In the genomic region with DNA sequence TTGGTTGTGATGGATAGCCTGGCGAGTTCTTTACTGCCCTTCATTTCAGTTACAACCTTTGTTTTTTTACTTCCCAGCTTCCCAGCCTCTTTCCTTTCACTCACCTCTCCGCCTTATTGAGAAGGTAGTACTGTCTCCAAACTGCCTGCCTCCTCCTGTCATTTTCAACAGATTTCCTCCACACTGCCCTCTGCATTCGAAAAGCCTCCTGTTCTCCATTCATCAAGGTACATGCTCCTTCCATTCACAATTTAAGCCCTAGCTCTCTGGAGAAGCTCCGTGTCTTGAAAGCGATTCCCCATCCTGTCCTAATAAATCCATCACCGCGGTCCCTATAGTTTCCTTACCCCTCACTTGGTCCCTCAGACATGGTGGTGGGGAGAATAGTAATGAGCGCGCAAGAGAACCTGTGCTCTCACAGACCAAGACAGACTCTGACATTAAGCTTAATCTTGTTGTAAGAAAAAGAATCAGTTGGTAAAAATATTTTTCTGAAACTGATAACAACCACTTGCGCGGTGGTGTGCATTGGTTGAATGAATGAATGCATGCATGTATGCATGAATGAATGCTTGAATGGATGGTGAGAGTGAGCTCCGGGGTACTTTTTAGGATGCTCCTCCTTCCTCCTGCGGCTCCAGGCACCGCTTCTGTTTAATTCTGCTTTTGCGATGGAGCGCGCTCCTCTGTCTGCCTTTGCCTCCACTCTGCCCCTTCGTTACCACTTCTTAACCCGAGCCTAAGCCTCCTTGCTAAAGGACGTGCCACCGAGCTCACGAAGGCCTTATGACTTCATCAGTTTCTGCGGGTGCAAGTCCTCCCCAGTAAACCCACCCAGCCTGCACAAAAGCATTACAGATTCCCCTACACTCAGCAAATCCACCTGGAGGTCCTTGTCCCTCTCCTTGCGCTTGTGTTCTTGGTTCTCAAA, we compare ENCODE assay signal across 8 mouse cellular contexts. TPM values are rescaled to one million over a fixed set of nuclear protein-coding genes. Genes with fewer than 3 reads are reported as not detected.
DNase-seq lines count a peak whose midpoint lies in the region; ATAC-seq and TF ChIP-seq lines count a peak whose summit lies in the region.

No protein-coding gene starts in this region.

- H3K4me2 ChIP-seq in kidney, postnatal 0 days (ENCODE audit: low read length): peak overlapping the region; percentile 67
- H3K4me2 ChIP-seq in hindbrain, embryonic 12.5 days (replicated peaks): peak overlapping the region; percentile 90
- H3K4me2 ChIP-seq in midbrain, embryonic 13.5 days (replicated peaks): peak overlapping the region; percentile 83

- ATAC-seq in kidney, postnatal 0 days (replicated peaks; ENCODE audit: low FRiP score, low read depth): no peak
- ATAC-seq in hindbrain, embryonic 12.5 days (ENCODE audit: low FRiP score): peak; percentile 45; the same call in 1 of the 2 replicates
- ATAC-seq in midbrain, embryonic 13.5 days: peak; percentile 71
- no peak for ATAC-seq in megakaryocyte progenitor cell, adult 5-6 weeks (replicated peaks; ENCODE audit: poor library complexity)

- peak; percentile 3 for DNase-seq in kidney, postnatal 0 days (ENCODE audit: low spot score)
- DNase-seq in kidney, adult 18-20 months: no peak
- peak; percentile 44 for DNase-seq in embryonic facial prominence, embryonic 10.5 days (ENCODE audit: low spot score)
- no peak for DNase-seq in MN1 (ENCODE audit: low spot score)
- no peak for DNase-seq in kidney, postnatal 36 days

- H3K9ac ChIP-seq in kidney, postnatal 0 days (ENCODE audit: low read depth, low read length): no peak overlapping the region
- peak overlapping the region; percentile 47 for H3K9ac ChIP-seq in hindbrain, embryonic 12.5 days
- peak overlapping the region; percentile 56 for H3K9ac ChIP-seq in midbrain, embryonic 13.5 days (replicated peaks)

- no peak for TF ChIP-seq CTCF in kidney, postnatal 0 days (IDR thresholded peaks at IDR 0.05; ENCODE audit: low read depth)

- 4% methylated on average over 24 of the region's 24 CpGs for WGBS in kidney, postnatal 0 days
- WGBS in embryonic facial prominence, embryonic 10.5 days: 5% methylated on average over 24 of the region's 24 CpGs
- WGBS in hindbrain, embryonic 12.5 days: 4% methylated on average over 24 of the region's 24 CpGs
- 4% methylated on average over 24 of the region's 24 CpGs for WGBS in midbrain, embryonic 13.5 days

- no peaks in the 10 kb centered on the region for H3K9me3 ChIP-seq in kidney, postnatal 0 days (replicated peaks; ENCODE audit: low read length)
- H3K9me3 ChIP-seq in embryonic facial prominence, embryonic 10.5 days: no peaks in the 10 kb centered on the region
- no peaks in the 10 kb centered on the region for H3K9me3 ChIP-seq in hindbrain, embryonic 12.5 days (replicated peaks)
- no peaks in the 10 kb centered on the region for H3K9me3 ChIP-seq in midbrain, embryonic 13.5 days

- no peaks in the 10 kb centered on the region; the same call in 1 of the 2 replicates for H3K27me3 ChIP-seq in kidney, postnatal 0 days (ENCODE audit: insufficient read depth, low read length)
- H3K27me3 ChIP-seq in embryonic facial prominence, embryonic 10.5 days (replicated peaks; ENCODE audit: low read depth, poor library complexity, severe bottlenecking): peaks cover 47% of the 10 kb centered on the region
- peaks cover 27% of the 10 kb centered on the region for H3K27me3 ChIP-seq in hindbrain, embryonic 12.5 days
- H3K27me3 ChIP-seq in midbrain, embryonic 13.5 days: peaks cover 14% of the 10 kb centered on the region

- H3K4me1 ChIP-seq in kidney, postnatal 0 days (replicated peaks; ENCODE audit: insufficient read depth, low read length): peaks cover 6% of the 10 kb centered on the region; the same call in 1 of the 2 replicates
- H3K4me1 ChIP-seq in embryonic facial prominence, embryonic 10.5 days: peaks cover 13% of the 10 kb centered on the region
- peaks cover 13% of the 10 kb centered on the region for H3K4me1 ChIP-seq in hindbrain, embryonic 12.5 days
- peaks cover 15% of the 10 kb centered on the region for H3K4me1 ChIP-seq in midbrain, embryonic 13.5 days (replicated peaks)

- no peaks in the 10 kb centered on the region for H3K36me3 ChIP-seq in kidney, postnatal 0 days (ENCODE audit: insufficient read depth, low read length)
- H3K36me3 ChIP-seq in embryonic facial prominence, embryonic 10.5 days (replicated peaks): no peaks in the 10 kb centered on the region
- no peaks in the 10 kb centered on the region for H3K36me3 ChIP-seq in hindbrain, embryonic 12.5 days
- H3K36me3 ChIP-seq in midbrain, embryonic 13.5 days: no peaks in the 10 kb centered on the region

- no peak overlapping the region for H3K27ac ChIP-seq in kidney, postnatal 0 days
- H3K27ac ChIP-seq in embryonic facial prominence, embryonic 10.5 days (replicated peaks): no peak overlapping the region
- no peak overlapping the region for H3K27ac ChIP-seq in hindbrain, embryonic 12.5 days
- H3K27ac ChIP-seq in midbrain, embryonic 13.5 days: no peak overlapping the region

- H3K4me3 ChIP-seq in kidney, postnatal 0 days (replicated peaks; ENCODE audit: low read depth, low read length): peak overlapping the region; percentile 32
- peak overlapping the region; percentile 62 for H3K4me3 ChIP-seq in embryonic facial prominence, embryonic 10.5 days
- H3K4me3 ChIP-seq in hindbrain, embryonic 12.5 days: peak overlapping the region; percentile 46
- H3K4me3 ChIP-seq in midbrain, embryonic 13.5 days (replicated peaks): peak overlapping the region; percentile 53

RNA-seq across cellular contexts. Expression of a gene that starts 1.3 kb away (rescaled TPM):
- polyA plus RNA-seq in kidney, postnatal 0 days (2015; fragmentation: Nextera tagmentation; extraction: Ambion mirVana): 0.08 TPM in 1 of 2 replicates, not detected in the other
- 0.31 and 0.60 TPM in 2 replicates for polyA plus RNA-seq in embryonic facial prominence, embryonic 10.5 days (2016; fragmentation: Nextera tagmentation; extraction: Ambion mirVana)
- 2.1 and 2.6 TPM in 2 replicates for polyA plus RNA-seq in hindbrain, embryonic 12.5 days (2016; fragmentation: Nextera tagmentation; extraction: Ambion mirVana)
- polyA plus RNA-seq in midbrain, embryonic 13.5 days (2015; fragmentation: Nextera tagmentation; extraction: Ambion mirVana): 4.1 and 6.0 TPM in 2 replicates
- not detected in 2 replicates for total RNA-seq in megakaryocyte progenitor cell, adult 5-6 weeks (2015)
- total RNA-seq in megakaryocyte progenitor cell, adult 5-6 weeks (2017): not detected in 2 replicates

Comparison
In these comparisons a context has a peak if more than half of its experiments do, and no peak if none do; other contexts are left out.
1. DNase-seq: peak in kidney, postnatal 0 days (single experiment) and embryonic facial prominence, embryonic 10.5 days (single experiment); none in kidney, adult 18-20 months (single experiment), MN1 (single experiment) and kidney, postnatal 36 days (0 of 2).
2. ATAC-seq: peak in hindbrain, embryonic 12.5 days (single experiment) and midbrain, embryonic 13.5 days (single experiment); none in kidney, postnatal 0 days (single experiment) and megakaryocyte progenitor cell, adult 5-6 weeks (single experiment).
3. Peak in every context shown above with its lines, with median percentiles within 50 percentile points of each other: H3K4me2 ChIP-seq and H3K4me3 ChIP-seq.